Mouse (Mus musculus) left cerebral cortex, adult 9 months (tissue): Measurements from ENCODE around the gene Pou2f3.
A peak's percentile ranks its signal among the peaks of the same experiment; 100 is the strongest.

Experiments
- DNase-seq, 2 experiments: peaks; one replicate each; pipeline ENCODE4 v3.0.0; 2022; ENCODE audit warnings: low spot score in 2 of 2

Pou2f3 gene

DNA sequence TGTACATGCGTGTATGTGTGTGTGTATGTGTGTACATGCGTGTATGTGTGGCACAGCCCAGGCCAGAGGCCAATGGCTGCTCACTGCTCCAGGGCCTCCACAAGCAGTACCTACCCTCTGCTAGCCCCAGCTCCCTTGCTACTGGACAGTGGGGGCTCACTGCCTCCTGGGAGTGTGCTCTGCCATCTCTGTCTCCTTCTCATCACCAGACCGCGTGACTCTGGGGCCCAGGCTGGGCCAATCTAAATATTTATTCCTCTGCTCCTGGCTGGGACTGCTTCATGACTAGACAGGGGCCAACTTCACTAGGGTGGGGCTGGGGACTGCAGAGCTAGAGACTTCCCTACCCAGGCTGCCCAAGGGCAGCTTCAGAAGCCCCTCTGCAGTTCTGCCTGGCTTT lies 21.6 kb upstream of the Pou2f3 start:
- DNase-seq, result no peak

DNA sequence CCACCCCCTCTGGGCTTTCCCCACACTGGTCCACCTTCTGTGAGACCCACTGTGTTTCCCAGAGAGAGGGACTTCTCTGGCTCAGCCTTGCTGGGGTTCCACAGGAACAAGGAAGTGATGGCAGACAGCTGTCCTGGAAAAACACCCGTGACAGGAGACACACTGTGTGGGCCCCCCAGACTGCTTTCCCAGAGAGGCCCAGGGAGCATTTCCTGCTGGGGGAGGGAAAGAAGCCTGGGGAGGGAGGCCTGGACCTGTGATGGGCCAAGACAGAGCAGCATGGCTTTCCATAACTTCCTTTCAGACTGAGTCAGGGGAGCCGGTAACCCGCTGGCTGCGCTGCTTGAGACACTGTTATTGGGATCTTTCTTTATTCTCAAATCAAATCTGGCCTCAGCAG lies 20.7 kb upstream of the Pou2f3 start:
- DNase-seq, result no peak

DNA sequence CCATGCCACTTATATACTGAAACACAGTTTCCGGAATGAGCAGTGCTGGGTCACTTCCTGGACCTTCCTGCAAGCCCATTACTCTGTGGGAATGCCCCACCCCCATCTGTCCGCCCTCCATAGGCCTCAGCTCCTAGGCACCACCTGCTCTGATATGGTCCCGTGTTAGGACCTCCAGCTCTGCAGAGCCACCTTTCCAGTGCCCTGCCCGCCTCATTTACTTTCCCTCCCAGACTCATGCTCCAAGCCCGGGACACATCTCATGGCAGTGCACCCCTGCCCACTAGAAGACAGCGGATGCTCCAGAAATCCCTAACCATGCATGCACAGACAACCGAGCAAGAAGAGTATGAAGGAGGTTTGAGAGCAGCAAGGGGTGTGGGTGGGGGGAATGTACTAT lies 19.8 kb upstream of the Pou2f3 start:
- no peak for DNase-seq

DNA sequence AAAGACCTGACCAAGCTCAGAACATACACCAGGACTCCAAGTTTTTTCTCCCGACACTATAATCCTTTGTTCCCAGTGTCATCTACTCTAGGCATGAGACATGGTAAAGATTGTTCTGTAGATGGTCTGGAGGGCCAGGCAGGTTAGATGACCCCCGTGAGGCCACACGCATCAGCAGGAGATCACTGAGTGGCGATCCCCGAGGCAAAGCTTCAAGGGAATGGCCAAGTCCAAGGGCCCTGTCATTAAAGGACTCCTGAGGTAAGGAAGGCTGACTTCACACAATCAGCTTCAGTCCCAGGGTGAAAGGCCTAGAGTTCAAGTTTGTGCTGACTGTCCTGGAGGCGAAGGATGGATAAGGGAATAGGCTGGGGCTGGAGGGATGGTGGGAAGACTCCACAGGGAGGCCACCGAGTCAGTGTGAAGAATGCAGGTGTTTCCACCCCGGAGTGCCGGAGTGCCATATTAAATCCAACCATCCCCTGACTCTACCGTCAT lies 19.3 kb upstream of the Pou2f3 start:
- DNase-seq, result no peak

DNA sequence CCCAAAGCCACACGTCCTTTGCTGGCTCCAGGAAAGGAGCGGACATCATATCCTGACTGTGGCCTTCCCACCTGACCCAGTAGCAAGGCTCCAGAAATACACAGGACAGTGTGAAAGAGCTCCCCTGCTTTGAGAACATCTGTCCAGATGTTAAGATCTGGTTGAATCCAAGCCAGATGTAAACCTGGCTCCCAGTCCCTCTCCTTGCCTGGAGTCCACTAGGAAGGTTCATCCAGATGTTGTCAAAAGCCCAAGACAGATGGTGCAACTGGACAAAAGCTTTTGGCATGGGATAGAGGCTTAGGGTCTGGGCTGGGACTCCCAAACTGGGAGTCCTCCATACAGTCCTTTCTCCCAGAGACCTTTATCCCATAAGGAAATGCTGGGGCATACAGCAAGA lies 18.6 kb upstream of the Pou2f3 start:
- no peak for DNase-seq

DNA sequence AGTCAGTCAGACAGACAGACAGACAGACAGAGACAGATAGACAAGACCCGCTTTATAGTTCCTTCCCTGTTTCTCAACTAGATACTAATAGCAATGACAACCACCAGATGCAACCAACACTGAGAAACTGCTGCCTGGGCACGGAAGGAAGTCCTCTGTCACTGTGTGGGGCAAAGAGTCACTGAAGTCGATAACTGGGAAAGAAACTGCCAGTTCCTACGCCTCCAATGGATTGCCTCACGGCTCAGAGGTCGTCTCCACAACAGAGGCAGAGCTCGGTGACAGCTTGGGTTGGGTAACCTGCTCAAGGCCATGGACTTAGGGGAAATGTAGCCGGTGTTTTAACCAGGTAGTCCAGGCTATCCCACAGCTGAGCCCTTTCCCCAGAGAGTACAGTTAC lies 17.5 kb upstream of the Pou2f3 start:
- no peak for DNase-seq

DNA sequence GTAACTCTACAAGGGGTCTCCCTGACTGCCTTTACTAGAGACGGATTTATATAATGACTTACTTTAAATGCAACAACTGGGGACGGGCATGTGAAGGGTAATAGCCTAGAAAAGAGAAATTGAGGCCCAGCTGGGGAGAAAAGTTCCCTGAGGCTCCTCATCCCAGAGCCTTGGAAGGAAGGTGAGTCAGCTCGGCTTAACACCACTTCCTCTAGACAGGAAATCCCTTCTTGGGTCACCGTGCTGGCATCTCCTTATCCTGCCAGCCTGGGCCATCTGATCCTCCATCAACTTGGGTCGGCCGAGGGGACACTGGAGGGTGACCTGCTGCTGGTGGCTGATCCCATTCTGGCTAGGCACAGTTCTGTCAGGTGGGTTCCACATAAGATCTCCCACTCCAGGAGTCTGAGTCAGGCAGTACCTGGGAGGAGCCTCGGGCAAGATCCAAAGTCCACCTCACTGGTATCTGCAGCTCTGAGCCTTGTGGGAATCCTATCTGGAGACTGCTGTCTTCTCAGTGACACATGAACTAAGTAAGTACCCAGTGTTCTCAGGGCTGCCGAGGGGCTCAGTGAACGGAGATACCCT lies 16.5 kb upstream of the Pou2f3 start:
- no peak for DNase-seq

DNA sequence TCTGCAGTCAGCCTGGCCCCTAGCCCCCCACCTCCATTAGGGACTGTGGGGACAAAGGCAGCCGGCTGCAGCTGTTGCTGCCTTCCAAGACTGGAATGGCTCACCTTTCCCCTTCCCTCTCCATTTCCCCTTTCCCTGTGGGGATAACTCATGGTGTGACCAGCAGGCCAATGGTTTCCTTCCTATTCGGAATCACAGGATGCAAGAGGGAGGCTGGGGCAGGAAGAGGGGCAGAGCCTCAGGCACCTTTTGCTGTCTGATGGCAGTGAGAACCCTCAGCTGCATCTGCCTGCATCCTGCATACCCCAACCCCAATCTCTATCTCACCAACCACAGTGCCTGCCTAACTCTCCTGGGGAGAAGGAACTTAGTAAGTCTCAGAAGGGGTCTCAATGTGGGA lies 15.3 kb upstream of the Pou2f3 start:
- DNase-seq, result no peak

DNA sequence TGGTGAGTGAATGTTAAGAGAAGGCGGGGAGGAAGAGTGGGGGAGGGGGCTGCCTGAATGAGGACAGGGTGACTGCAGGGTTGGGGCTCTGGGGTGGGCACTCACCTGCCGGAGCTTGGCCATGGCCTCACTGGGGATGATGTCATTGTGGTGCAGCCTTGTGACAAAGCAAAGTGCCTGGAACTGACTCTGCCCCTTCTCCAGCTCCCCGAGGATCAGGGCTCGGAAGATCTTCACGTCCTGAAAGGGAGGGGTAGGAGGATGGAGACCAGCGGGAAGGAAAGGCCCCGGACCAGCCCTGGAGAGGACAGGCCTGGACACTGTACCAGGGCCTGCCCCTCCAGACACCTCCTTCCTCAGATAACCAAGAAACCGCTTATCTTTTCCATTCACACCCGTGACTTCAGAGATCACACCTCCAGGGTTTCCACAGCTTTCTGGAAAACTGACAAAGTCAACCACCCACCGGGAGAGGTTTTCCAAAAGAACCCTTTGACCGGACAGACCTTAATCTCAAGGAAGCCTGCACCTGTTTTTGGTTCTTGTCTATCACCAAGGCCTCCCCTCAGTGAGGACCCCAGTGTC lies 14.7 kb upstream of the Pou2f3 start:
- DNase-seq, result no peak

DNA sequence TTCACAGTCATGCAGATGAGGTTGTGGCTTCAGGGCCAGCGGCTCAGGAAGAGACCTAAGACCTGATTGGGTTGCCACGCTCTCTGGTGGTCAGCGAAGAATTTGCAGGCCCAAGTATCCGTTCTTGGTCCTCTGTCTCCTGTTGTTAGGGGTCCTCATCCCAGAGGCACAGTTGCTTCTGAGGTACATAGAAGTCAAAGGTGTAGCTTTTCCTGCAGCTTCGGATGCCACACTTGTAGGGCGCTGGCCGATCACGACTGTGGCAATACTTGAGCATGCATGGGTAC lies 12.2 kb upstream of the Pou2f3 start:
- no peak for DNase-seq

DNA sequence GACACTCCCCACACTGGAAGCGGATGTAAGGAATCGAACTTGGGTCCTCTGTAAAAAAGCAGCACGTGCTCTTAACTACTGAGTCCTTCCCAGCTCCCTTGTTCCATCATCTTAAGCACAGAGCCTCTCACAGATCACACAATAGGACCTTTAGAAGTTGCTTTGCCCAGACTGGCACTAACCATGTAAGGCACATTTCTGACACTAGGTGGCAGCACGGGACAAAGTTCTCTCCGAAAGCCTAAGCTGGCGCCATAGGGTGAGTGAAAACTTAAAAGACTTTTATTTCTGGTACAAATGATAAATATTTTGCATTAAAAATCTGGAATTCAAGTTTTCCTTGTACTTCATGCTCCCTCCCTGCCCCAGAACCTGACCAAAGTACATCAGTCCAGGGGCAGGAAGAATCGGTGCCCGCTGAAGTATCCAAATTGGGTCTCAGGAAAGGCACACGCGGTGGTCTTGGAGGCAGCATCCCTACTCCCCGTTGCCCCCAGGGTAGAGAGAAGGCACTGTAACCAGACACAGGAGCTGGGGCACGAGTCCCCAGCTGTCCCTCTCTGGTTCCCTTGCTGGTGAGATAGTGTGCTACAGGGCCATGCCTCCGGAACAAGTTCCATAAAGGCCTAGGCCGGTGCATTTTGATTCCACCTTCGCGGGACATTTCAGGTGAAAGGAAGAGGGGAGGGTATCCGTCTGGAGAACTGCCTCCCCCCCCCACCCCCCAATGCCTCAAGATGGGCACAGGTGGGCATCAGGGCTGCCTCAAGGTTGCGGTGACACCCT lies 11.7 kb upstream of the Pou2f3 start:
- peak in 1 of 2 experiments; percentile 90 for DNase-seq

DNA sequence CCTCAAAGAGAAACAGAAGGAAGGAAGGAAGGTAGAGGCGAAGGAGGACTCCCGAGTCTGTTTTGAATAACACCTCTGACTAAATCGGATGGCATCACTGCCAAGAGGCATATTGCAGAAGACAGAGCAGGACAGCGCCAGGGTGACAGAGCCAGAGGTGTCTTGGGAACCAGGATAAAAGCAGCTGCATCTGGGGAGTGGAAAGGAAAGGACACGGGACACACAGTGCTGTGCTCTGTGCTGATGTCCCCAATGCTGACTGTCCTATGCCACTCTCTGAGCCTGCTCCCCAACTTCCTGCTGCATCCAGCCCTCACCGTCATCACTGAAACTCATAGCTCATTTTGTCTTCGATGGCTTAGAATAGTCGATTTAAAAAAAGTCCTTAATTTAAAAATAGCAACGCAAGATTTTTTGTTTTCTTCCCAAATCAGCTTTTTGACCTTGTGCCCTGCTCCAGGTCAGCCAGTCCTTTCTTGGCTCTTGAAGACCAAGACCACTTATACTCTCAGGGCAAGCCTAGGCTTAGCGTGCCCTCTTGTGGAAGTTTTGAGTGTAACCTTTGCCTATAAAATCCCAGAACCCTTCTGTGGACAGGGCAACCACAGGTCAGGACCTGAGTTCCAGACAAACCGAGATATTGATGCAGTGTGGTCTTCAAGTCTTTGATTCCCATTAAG lies 742 bp upstream of the Pou2f3 start:
- DNase-seq, result peak in 1 of 2 experiments; percentile 43

DNA sequence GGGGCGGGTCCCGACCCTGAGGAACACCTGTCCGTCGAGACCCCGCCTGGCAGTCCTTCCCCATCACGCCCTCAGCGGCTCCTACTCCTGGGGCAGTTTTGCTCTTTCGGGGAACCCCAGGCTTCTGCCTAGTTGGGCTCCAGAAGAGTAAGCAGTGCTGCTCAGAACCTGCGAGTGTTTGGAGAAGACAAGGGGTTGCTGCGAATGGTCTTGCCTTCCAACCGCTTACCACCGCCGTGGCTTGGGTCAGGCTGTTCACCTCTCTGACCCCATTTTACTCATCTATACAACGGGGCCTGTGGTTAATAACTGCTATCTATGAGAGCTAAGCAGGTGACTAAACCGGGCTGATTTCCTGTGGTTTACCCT lies 4.2 kb downstream of the Pou2f3 start:
- DNase-seq, result no peak

DNA sequence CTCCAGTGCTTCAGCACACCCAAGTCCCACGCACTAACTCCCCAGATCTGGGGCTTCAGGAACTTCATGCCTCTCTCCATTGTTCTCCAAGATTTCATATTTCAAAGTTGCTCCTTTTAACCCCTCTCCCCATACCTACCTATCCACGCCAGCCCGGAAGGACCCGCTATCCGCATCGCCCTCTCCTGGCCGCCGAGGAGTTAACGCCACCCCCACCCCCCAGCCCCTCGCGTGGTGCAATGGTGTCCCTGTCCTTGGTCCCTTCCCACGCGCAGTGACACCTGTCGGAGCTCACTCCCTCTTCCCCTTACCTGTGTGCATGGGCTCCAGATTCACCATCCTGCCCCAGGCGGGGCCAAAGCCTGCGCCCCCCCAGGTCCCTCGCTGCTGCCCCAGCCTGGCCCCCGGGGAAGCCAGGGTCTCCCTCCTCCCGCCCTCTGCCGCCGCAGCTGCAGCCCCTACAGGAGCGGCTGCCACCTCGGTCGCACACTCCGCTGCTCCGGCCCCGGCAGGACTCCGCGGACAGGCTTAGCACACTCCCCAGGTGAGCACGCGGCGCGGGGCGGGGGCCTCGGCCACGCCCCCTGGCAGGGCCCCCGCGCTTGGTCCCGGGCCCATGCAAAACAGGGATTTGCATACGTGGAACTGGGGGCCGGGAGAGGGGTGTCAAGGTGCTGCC lies 4.7 kb downstream of the Pou2f3 start:
- no peak for DNase-seq

DNA sequence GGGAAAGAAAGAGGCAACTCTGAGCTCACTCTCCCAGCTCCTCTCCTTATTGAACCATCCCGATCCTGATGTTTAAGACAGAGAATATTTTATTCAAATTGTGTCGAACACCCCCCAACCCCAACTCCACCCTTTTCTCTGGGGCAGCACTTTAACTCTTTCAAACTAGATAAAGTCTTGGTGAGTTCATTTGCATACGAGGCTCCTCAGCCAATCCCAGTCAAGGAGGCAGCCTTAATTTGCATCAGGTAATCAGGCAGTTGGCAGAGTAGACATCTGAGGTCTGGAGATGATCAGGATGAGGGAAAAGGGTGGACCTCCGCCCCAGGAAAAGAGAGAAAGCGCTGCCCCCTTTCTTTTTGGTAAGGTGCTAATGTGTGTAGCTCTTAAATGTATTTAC lies 10.0 kb downstream of the Pou2f3 start:
- DNase-seq, result no peak

DNA sequence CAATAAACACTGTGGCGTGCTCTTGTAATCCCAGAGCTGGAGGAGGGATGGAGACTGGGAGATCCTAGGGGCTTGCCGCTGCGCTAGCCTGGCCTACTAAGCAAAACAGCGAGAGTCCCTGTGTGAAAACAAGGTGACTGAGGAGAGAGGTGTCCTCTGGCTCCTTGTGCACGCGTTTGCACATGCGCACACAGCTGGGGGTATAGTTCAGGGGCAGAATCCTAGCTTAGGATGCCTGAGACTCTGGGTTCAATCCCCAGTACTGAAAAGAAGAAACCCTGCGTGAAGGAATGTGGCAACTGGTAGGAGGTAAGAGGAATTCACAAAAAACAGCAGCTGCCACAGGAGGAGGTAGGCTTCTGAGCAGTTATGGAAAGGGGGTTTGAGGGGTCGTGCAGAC lies 16.2 kb downstream of the Pou2f3 start:
- no peak for DNase-seq

DNA sequence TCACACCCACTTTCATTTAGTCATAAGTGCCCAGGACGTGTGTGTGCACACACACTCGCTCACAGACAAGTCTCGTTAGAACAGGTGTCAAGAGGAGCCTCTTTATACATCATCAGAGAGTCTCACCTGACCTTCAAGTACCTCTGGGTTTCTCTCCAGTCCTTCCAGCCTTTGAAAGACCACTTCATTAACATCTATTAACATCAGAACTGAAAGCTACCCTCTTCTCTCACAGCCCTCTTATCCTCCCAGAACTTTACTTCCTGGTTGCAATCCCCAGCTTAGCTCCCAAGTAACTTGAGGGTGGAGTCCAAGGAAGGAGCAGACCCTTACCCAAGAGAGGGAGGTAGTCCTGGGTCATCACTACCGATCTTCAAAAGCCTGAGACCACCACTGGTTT lies 18.6 kb downstream of the Pou2f3 start:
- no peak for DNase-seq

DNA sequence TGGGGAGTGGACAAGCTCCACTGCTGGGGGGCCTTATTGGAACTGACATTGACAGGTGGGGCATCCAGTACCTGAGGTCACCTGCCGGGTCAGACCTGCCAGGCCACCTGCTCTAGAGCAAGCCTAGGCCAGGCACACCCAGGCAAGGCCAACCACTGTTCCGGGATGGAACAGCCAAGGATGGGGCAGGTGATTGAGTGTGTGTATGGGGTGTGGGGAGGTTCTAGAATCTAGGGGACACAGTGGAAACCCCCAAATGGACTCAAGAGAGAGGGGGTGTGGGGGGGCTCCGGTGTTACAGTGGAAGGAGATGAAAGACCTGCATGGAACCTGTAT lies 21.2 kb downstream of the Pou2f3 start:
- no peak for DNase-seq

DNA sequence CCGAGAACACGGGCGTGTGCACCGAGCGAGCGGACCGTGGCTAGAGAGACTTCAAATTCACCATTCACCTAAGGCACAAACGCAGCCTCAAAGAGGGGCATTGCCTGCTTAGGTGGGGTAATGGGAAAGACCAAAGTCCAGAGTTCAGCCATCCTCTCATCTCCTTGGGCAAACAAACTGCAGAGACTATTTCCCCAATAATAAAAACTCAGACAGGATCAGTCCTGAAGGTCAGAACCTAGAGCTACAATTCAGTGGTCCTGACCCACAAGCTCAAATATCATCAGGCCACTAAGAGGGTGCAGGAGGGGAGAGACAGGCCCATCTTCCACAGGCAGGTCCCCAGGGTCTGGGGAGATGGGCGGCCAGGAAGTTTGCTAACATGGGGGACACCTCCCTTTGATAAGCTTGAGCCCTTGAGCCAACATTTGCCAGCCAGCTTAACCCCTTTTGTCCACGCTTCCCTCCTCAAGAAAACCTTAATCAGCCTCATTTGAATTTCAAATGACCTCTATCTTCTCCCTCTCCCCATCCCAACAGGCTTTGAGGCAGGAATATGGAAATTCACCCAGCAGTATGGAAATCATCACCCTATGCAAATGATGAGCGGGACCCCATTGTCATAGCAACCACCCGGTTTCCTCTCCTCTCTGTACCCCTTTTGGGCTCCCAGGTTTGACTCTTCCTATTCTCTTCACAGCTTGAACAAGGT lies 21.7 kb downstream of the Pou2f3 start:
- no peak for DNase-seq

DNA sequence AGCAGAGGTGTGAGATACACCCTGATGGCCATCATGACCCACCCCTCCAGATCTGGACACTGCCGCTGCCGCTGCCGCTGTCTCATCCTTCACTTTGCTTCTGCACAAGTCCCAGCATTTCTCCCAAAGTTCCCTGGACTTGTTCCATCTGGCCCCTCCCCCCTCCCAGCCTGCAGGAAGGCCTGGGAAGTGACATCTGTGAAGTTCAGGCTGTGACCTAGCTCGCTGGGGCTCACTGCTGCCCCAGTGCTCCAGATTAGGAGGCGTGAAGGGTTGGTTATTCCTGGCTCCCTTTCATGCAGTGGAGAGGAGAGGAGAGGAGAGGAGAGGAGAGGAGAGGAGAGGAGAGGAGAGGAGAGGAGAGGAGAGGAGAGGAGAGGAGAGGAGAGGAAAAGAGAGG lies 30.6 kb downstream of the Pou2f3 start:
- no peak for DNase-seq

DNA sequence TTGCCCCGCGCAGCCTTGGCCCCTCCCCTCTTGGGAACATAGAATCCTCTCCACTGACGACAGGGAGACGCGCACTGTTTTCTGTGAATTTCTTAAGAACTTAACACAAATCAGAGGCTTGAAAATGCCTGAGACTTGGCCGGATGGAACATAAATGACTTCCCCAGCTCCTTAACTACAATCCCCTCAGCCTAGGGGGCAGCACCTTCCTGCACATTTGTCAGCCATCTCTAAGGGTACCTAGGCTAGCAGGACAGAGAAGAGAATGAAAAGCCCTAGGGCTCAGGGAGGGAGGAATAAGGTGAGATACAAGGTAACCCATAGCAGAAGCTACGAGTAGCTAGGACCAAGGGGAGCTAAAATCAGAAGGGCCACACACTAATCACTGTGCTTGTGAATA lies 32.0 kb downstream of the Pou2f3 start:
- DNase-seq, result no peak

DNA sequence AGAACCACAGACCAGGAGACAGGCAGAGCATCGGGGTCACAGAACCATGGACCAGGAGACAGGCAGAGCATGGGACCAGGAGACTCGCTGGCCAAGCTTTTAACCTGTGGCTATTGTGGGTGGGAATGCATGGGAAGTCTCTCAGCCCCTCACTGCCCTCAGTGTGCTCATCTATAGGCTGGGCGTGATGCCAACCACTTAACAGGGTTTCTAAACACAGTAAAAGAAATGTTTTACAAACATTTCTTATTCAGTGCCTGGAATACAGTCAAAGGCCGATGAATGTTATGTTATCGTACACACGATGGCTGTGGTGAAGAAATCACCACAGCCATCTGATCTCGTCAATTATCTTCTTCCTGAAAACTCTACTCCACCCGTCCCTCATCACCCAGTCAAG lies 43.1 kb downstream of the Pou2f3 start:
- no peak for DNase-seq
